Mouse (Mus musculus) myocyte (in vitro differentiated cells): ENCODE measurements at regions not wholly inside any gene's neighbourhood (a gene's known extent, or its start where the extent isn't known, plus 50 kb on each side); places are given as distances from the start of the nearest gene placed in this dataset.

ENCODE experiments used
- H3K27me3 ChIP-seq: one replicate; pipeline ENCODE4 v1.6.1; 2011; ENCODE audit not compliant: control insufficient read depth, insufficient read depth, insufficient read length
- H3K36me3 ChIP-seq: one replicate; pipeline ENCODE4 v1.6.1; 2011; ENCODE audit not compliant: control insufficient read depth, insufficient read depth
- H3K4me2 ChIP-seq: one replicate; pipeline ENCODE4 v1.6.1; 2011; ENCODE audit warnings: low read depth, control low read depth
- H3K4me3 ChIP-seq: one replicate; pipeline ENCODE4 v1.5.1; 2011; ENCODE audit warnings: mild to moderate bottlenecking, control low read depth, moderate library complexity
- H3K79me2 ChIP-seq: one replicate; pipeline ENCODE4 v1.6.1; 2011; ENCODE audit not compliant: control insufficient read depth, insufficient read depth
- H3ac ChIP-seq: one replicate; pipeline ENCODE4 v1.6.1; 2011; ENCODE audit not compliant: control insufficient read depth, insufficient read length
- CEBPB ChIP-seq: IDR thresholded peaks from 2 replicates; pipeline ENCODE4 v1.6.1; 2011; ENCODE audit warnings: mild to moderate bottlenecking, moderate library complexity; ENCODE audit not compliant: poor library complexity, insufficient read depth, severe bottlenecking
- E2F4 ChIP-seq: IDR thresholded peaks from one replicate; pipeline ENCODE4 v1.6.1; 2011; ENCODE audit warnings: mild to moderate bottlenecking, control low read depth, moderate library complexity; ENCODE audit not compliant: insufficient read depth
- MAX ChIP-seq: IDR thresholded peaks from one replicate; pipeline ENCODE4 v1.6.1; 2011; ENCODE audit warnings: low read depth, mild to moderate bottlenecking, control low read depth
- MYOD1 ChIP-seq, 3 experiments: IDR thresholded peaks; one replicate each; pipeline ENCODE4 v1.6.1; 2011; ENCODE audit warnings: control low read depth in 2 of 3, low read depth in 2 of 3, mild to moderate bottlenecking in 2 of 3, moderate library complexity in 1 of 3; ENCODE audit not compliant: insufficient read length in 2 of 3, control insufficient read depth in 1 of 3
- MYOG ChIP-seq, 3 experiments: IDR thresholded peaks; one replicate each; pipeline ENCODE4 v1.6.1; 2011; ENCODE audit warnings: control low read depth in 2 of 3, low read depth in 2 of 3, mild to moderate bottlenecking in 2 of 3; ENCODE audit not compliant: insufficient read length in 2 of 3, control insufficient read depth in 1 of 3, insufficient read depth in 1 of 3
- POLR2A ChIP-seq: IDR thresholded peaks from one replicate; pipeline ENCODE4 v1.6.1; 2011; ENCODE audit warnings: low read depth, mild to moderate bottlenecking, control low read depth, moderate library complexity; ENCODE audit not compliant: insufficient read length
- POLR2AphosphoS2 ChIP-seq: IDR thresholded peaks from one replicate; pipeline ENCODE4 v1.6.1; 2011; ENCODE audit warnings: low read depth, control low read depth; ENCODE audit not compliant: insufficient read length
- REST ChIP-seq: IDR thresholded peaks from one replicate; pipeline ENCODE4 v1.6.1; 2011; ENCODE audit warnings: mild to moderate bottlenecking, control low read depth, moderate library complexity; ENCODE audit not compliant: insufficient read depth, insufficient read length
- SRF ChIP-seq: IDR thresholded peaks from one replicate; pipeline ENCODE4 v1.6.1; 2011; ENCODE audit warnings: low read depth; ENCODE audit not compliant: control insufficient read depth, insufficient read length
- TCF12 ChIP-seq: IDR thresholded peaks from one replicate; pipeline ENCODE4 v1.6.1; 2011; ENCODE audit warnings: mild to moderate bottlenecking, control low read depth; ENCODE audit not compliant: poor library complexity, insufficient read depth, severe bottlenecking
- TCF3 ChIP-seq: IDR thresholded peaks from one replicate; pipeline ENCODE4 v1.6.1; 2011; ENCODE audit warnings: low read depth, control low read depth; ENCODE audit not compliant: insufficient read length
- USF1 ChIP-seq: IDR thresholded peaks from one replicate; pipeline ENCODE4 v1.6.1; 2011; ENCODE audit warnings: low read depth, mild to moderate bottlenecking, control low read depth, moderate library complexity

- Histone ChIP-seq H3K27me3 (no peaks in the 10 kb centered on the region), H3K4me3 (no peak overlapping the region), H3K36me3 (no peaks in the 10 kb centered on the region), H3K79me2 (no peaks in the 10 kb centered on the region), H3ac (no peak overlapping the region), H3K4me2 (no peak overlapping the region)
- TF ChIP-seq POLR2AphosphoS2, result no peak
- TF ChIP-seq MAX, result no peak
- TF ChIP-seq SRF, result no peak
- no peak for TF ChIP-seq USF1
- no peak for TF ChIP-seq TCF12
- no peak for TF ChIP-seq TCF3
- no peak for TF ChIP-seq CEBPB
- no peak for TF ChIP-seq MYOG (IDR thresholded peaks at IDR 0.05; ENCODE audit: control insufficient read depth in 1 of 3, insufficient read depth in 1 of 3, insufficient read length in 2 of 3, low read depth in 2 of 3)
- TF ChIP-seq REST, result no peak
- TF ChIP-seq MYOD1 (IDR thresholded peaks at IDR 0.05; ENCODE audit: control insufficient read depth in 1 of 3, insufficient read length in 2 of 3, low read depth in 2 of 3), result no peak
- TF ChIP-seq E2F4, result no peak
Measured at GRCm38 (mm10) chr13:107918065-107918464, 126.2 kb upstream of the Smim15 start.

GRCm38 (mm10) chr13:107917564-107917963 lies 126.7 kb upstream of the Smim15 start:
- H3K36me3 ChIP-seq, result no peaks in the 10 kb centered on the region
- H3K4me2 ChIP-seq, result no peak overlapping the region
- no peak overlapping the region for H3K4me3 ChIP-seq
- no peak overlapping the region for H3ac ChIP-seq
- H3K27me3 ChIP-seq, result no peaks in the 10 kb centered on the region
- no peaks in the 10 kb centered on the region for H3K79me2 ChIP-seq
- TF ChIP-seq MYOG (IDR thresholded peaks at IDR 0.05; ENCODE audit: control insufficient read depth in 1 of 3, insufficient read depth in 1 of 3, insufficient read length in 2 of 3, low read depth in 2 of 3) (no peak), TCF3 (no peak), POLR2A (no peak), POLR2AphosphoS2 (no peak), MYOD1 (IDR thresholded peaks at IDR 0.05; ENCODE audit: control insufficient read depth in 1 of 3, insufficient read length in 2 of 3, low read depth in 2 of 3) (no peak), CEBPB (no peak), SRF (no peak), E2F4 (no peak), REST (no peak), USF1 (no peak), MAX (no peak), TCF12 (no peak)

- no peaks in the 10 kb centered on the region for H3K79me2 ChIP-seq
- H3ac ChIP-seq, result no peak overlapping the region
- no peak overlapping the region for H3K4me3 ChIP-seq
- H3K4me2 ChIP-seq, result no peak overlapping the region
- H3K27me3 ChIP-seq, result no peaks in the 10 kb centered on the region
- TF ChIP-seq REST (no peak), E2F4 (no peak), POLR2AphosphoS2 (no peak), CEBPB (no peak), TCF12 (no peak), MYOD1 (IDR thresholded peaks at IDR 0.05; ENCODE audit: control insufficient read depth in 1 of 3, insufficient read length in 2 of 3, low read depth in 2 of 3) (no peak), MAX (no peak), SRF (no peak), TCF3 (no peak), USF1 (no peak), POLR2A (no peak), MYOG (IDR thresholded peaks at IDR 0.05; ENCODE audit: control insufficient read depth in 1 of 3, insufficient read depth in 1 of 3, insufficient read length in 2 of 3, low read depth in 2 of 3) (no peak)
- H3K36me3 ChIP-seq, result no peaks in the 10 kb centered on the region
Measured at GRCm38 (mm10) chr13:107910125-107910524, 134.1 kb upstream of the Smim15 start.

- TF ChIP-seq MYOG (IDR thresholded peaks at IDR 0.05; ENCODE audit: control insufficient read depth in 1 of 3, insufficient read depth in 1 of 3, insufficient read length in 2 of 3, low read depth in 2 of 3) (no peak), REST (no peak), POLR2AphosphoS2 (no peak)
- Histone ChIP-seq H3K4me3 (no peak overlapping the region), H3K4me2 (no peak overlapping the region), H3K27me3 (no peaks in the 10 kb centered on the region), H3ac (no peak overlapping the region), H3K79me2 (no peaks in the 10 kb centered on the region), H3K36me3 (no peaks in the 10 kb centered on the region)
Measured at GRCm38 (mm10) chr13:107909343-107910067, 134.7 kb upstream of the Smim15 start.

GRCm38 (mm10) chr13:107907966-107908365 lies 136.3 kb upstream of the Smim15 start:
- Histone ChIP-seq H3K4me2 (no peak overlapping the region), H3K4me3 (no peak overlapping the region), H3ac (no peak overlapping the region), H3K79me2 (no peaks in the 10 kb centered on the region), H3K36me3 (no peaks in the 10 kb centered on the region), H3K27me3 (no peaks in the 10 kb centered on the region)
- TF ChIP-seq POLR2A (no peak), SRF (no peak), CEBPB (no peak), USF1 (no peak), REST (no peak), MAX (no peak), MYOG (IDR thresholded peaks at IDR 0.05; ENCODE audit: control insufficient read depth in 1 of 3, insufficient read depth in 1 of 3, insufficient read length in 2 of 3, low read depth in 2 of 3) (no peak), POLR2AphosphoS2 (no peak), TCF12 (no peak), MYOD1 (IDR thresholded peaks at IDR 0.05; ENCODE audit: control insufficient read depth in 1 of 3, insufficient read length in 2 of 3, low read depth in 2 of 3) (no peak), TCF3 (no peak), E2F4 (no peak)
